Mouse (Mus musculus) G1E-ER4 (cell line): ENCODE data around the gene Itgb5. TPM values are rescaled to one million over a fixed set of nuclear protein-coding genes. Genes with fewer than 3 reads are reported as not detected.

ENCODE experiments used
- GATA1 ChIP-seq: IDR thresholded peaks from one replicate; pipeline ENCODE4 v1.8.0; 2012; ENCODE audit warnings: low read length, inconsistent platforms
- polyA plus RNA-seq: library from polyadenylated mRNA; stranded (reverse); fragments of >175 nt; gene quantifications from 2 replicates; pipeline ENCODE4 v1.2.3, GENCODE M21; 2012

Gene Itgb5
- polyA plus RNA-seq, 1 experiment = 0.27 TPM

- no peak for TF ChIP-seq GATA1
Observed at GRCm38 (mm10) chr16:33883046-33883975, 53.8 kb downstream of the Itgb5 start.

GRCm38 (mm10) chr16:33884201-33884600, 54.7 kb downstream of the Itgb5 start:
- TF ChIP-seq GATA1 = no peak

GRCm38 (mm10) chr16:33885021-33885471, 55.6 kb downstream of the Itgb5 start:
- no peak for TF ChIP-seq GATA1

- no peak for TF ChIP-seq GATA1
Observed at GRCm38 (mm10) chr16:33885671-33886328, 56.3 kb downstream of the Itgb5 start.

- no peak for TF ChIP-seq GATA1
Observed at GRCm38 (mm10) chr16:33886665-33887064, 57.2 kb downstream of the Itgb5 start.

- TF ChIP-seq GATA1 = no peak
Observed at GRCm38 (mm10) chr16:33887981-33888380, 58.5 kb downstream of the Itgb5 start.

- no peak for TF ChIP-seq GATA1
Observed at GRCm38 (mm10) chr16:33889000-33889607, 59.6 kb downstream of the Itgb5 start.

GRCm38 (mm10) chr16:33891099-33891498, 61.6 kb downstream of the Itgb5 start:
- TF ChIP-seq GATA1 = no peak

- no peak for TF ChIP-seq GATA1
Observed at GRCm38 (mm10) chr16:33891561-33892281, 62.3 kb downstream of the Itgb5 start.

- TF ChIP-seq GATA1 = no peak
Observed at GRCm38 (mm10) chr16:33892539-33892938, 63.1 kb downstream of the Itgb5 start.

- TF ChIP-seq GATA1 = no peak
Observed at GRCm38 (mm10) chr16:33893796-33894195, 64.3 kb downstream of the Itgb5 start.

GRCm38 (mm10) chr16:33894449-33894848, 65.0 kb downstream of the Itgb5 start:
- no peak for TF ChIP-seq GATA1

- TF ChIP-seq GATA1 = no peak
Observed at GRCm38 (mm10) chr16:33895690-33896089, 66.2 kb downstream of the Itgb5 start.

GRCm38 (mm10) chr16:33896801-33897200, 67.3 kb downstream of the Itgb5 start:
- TF ChIP-seq GATA1 = no peak

GRCm38 (mm10) chr16:33903664-33904441, 74.4 kb downstream of the Itgb5 start:
- no peak for TF ChIP-seq GATA1
